8 mouse cellular contexts compared by ENCODE assay signal in genomic region chr2:3748714-3749503, GRCm38 (mm10).
DNase-seq lines count a peak whose midpoint lies in the region; ATAC-seq and TF ChIP-seq lines count a peak whose summit lies in the region.

No protein-coding gene starts in this region.

- WGBS in stomach, postnatal 0 days = 30% methylated on average over 12 of the region's 12 CpGs

- H3K9me3 ChIP-seq in stomach, postnatal 0 days (ENCODE audit: control insufficient read depth, low read length) = no peaks in the 10 kb centered on the region

- peak overlapping the region; percentile 88 for H3K27ac ChIP-seq in stomach, postnatal 0 days (replicated peaks)

- H3K4me1 ChIP-seq in stomach, postnatal 0 days (replicated peaks; ENCODE audit: control insufficient read depth, insufficient read depth) = peaks cover 9% of the 10 kb centered on the region

- peak; percentile 78 for ATAC-seq in stomach, postnatal 0 days (ENCODE audit: low FRiP score, low TSS enrichment)

- peak overlapping the region; percentile 31; the same call in 1 of the 2 replicates for H3K9ac ChIP-seq in stomach, postnatal 0 days (ENCODE audit: low read length)

- peak overlapping the region; percentile 22 for H3K4me3 ChIP-seq in stomach, postnatal 0 days (ENCODE audit: low read depth, low read length)

- H3K27me3 ChIP-seq in stomach, postnatal 0 days (ENCODE audit: control insufficient read depth, insufficient read depth, low read length) = no peaks in the 10 kb centered on the region

- TF ChIP-seq EP300 in stomach, postnatal 0 days (optimal IDR thresholded peaks at IDR 0.05) = peak; percentile 27

- TF ChIP-seq CTCF in stomach, postnatal 0 days (IDR thresholded peaks at IDR 0.05; ENCODE audit: low read depth) = no peak

- peak; percentile 30 for DNase-seq in adrenal gland, adult 2 months
- DNase-seq in adrenal gland, postnatal 4 days (ENCODE audit: low spot score in 2 of 2) = no peak
- DNase-seq in ovary, adult 18-20 months (ENCODE audit: low spot score) = peak; percentile 25
- no peak for DNase-seq in ovary, postnatal 14 days (ENCODE audit: low spot score)
- peak; percentile 84 to 93 for DNase-seq in kidney, postnatal 25 days
- DNase-seq in stomach, postnatal 0 days (ENCODE audit: low spot score) = peak; percentile 78
- no peak for DNase-seq in layer of hippocampus, adult 8-10 months (ENCODE audit: low spot score in 2 of 2)
- DNase-seq in left cerebral cortex, postnatal 10 days (ENCODE audit: extremely low spot score in 1 of 2, low spot score in 2 of 2) = no peak

- H3K36me3 ChIP-seq in stomach, postnatal 0 days (ENCODE audit: control insufficient read depth, insufficient read depth, low read length) = no peaks in the 10 kb centered on the region

- H3K4me2 ChIP-seq in stomach, postnatal 0 days (replicated peaks; ENCODE audit: low read depth) = peak overlapping the region; percentile 35

- intact Hi-C loops in left cerebral cortex, postnatal 10 days (cut with DNase I) = no loop called here

Comparison
In these comparisons a context has a peak if more than half of its experiments do, and no peak if none do; other contexts are left out.
1. DNase-seq: peak in adrenal gland, adult 2 months (single experiment), ovary, adult 18-20 months (single experiment), kidney, postnatal 25 days (2 of 2) and stomach, postnatal 0 days (single experiment); none in adrenal gland, postnatal 4 days (0 of 2), ovary, postnatal 14 days (single experiment), layer of hippocampus, adult 8-10 months (0 of 2) and left cerebral cortex, postnatal 10 days (0 of 2).